Mouse (Mus musculus) liver, adult 2 months (tissue): ENCODE results near the gene Oprm1. TPM values are rescaled to one million over a fixed set of nuclear protein-coding genes. Genes with fewer than 3 reads are reported as not detected.

Source experiments
- DNase-seq: peaks from one replicate; pipeline ENCODE4 v3.0.0-alpha.2; 2011; ENCODE audit warnings: low read depth, low spot score; ENCODE audit errors: extremely low read depth
- H3K27ac ChIP-seq: fragments of 200-500 bp; replicated peaks from 2 replicates; pipeline ENCODE4 v1.5.1; 2012; ENCODE audit warnings: low read depth, mild to moderate bottlenecking, control low read depth, inconsistent platforms, low read length; ENCODE audit not compliant: insufficient read depth
- H3K27me3 ChIP-seq: fragments of 200-500 bp; 2 replicates; pipeline ENCODE4 v1.6.1; 2012; ENCODE audit warnings: mild to moderate bottlenecking, moderate library complexity, low read length, inconsistent platforms; ENCODE audit not compliant: control insufficient read depth, insufficient read depth
- H3K36me3 ChIP-seq: fragments of 200-500 bp; 2 replicates; pipeline ENCODE4 v1.6.1; 2012; ENCODE audit warnings: low read length, inconsistent platforms; ENCODE audit not compliant: control insufficient read depth, insufficient read depth
- H3K4me1 ChIP-seq: fragments of 200-500 bp; 2 replicates; pipeline ENCODE4 v1.6.1; 2011; ENCODE audit warnings: low read length; ENCODE audit not compliant: control insufficient read depth, insufficient read depth
- H3K4me3 ChIP-seq: fragments of 200-500 bp; 2 replicates; pipeline ENCODE4 v1.5.1; 2011; ENCODE audit warnings: low read depth, mild to moderate bottlenecking, control low read depth, low read length, moderate library complexity; ENCODE audit not compliant: insufficient read depth
- H3K79me2 ChIP-seq: fragments of 200-500 bp; 2 replicates; pipeline ENCODE4 v1.6.1; 2012; ENCODE audit warnings: inconsistent platforms, mild to moderate bottlenecking, low read length, moderate library complexity; ENCODE audit not compliant: control insufficient read depth, insufficient read depth
- H3K9ac ChIP-seq: fragments of 200-500 bp; 2 replicates; pipeline ENCODE4 v1.6.1; 2012; ENCODE audit warnings: low read depth, mild to moderate bottlenecking, control low read depth, inconsistent platforms, low read length
- CTCF ChIP-seq: fragments of 200-500 bp; IDR thresholded peaks from 2 replicates; pipeline ENCODE4 v1.5.1; 2011; ENCODE audit warnings: low read depth, low read length, control low read depth
- POLR2A ChIP-seq: fragments of 200-500 bp; IDR thresholded peaks from 2 replicates; pipeline ENCODE4 v1.6.1; 2011; ENCODE audit warnings: low read length, control low read depth; ENCODE audit not compliant: insufficient read depth; ENCODE audit errors: extremely low read depth
- WGBS: fragments of 180-500 bp; shearing (Covaris S2); methylation state at CpG from one replicate; pipeline ENCODE4 v1.1.7; 2018; 5-methylcytosine and 5-hydroxymethylcytosine counted together
- polyA plus RNA-seq: library from polyadenylated mRNA; depleted of rRNA; stranded (reverse); fragments of >200 nt; gene quantifications from 2 replicates; pipeline ENCODE4 v1.2.3, GENCODE M21; 2012
- total RNA-seq: library from RNA; depleted of rRNA; stranded (reverse); fragments of >200 nt; gene quantifications from 2 replicates; pipeline ENCODE4 v1.2.3, GENCODE M21; 2014

The Oprm1 gene
- total and polyA plus RNA-seq, 2 experiments: not detected

- 72% methylated on average over 5 of the region's 5 CpGs for WGBS
- Histone ChIP-seq H3K4me1 (no peaks in the 10 kb centered on the region), H3K9ac (no peak overlapping the region), H3K79me2 (no peaks in the 10 kb centered on the region), H3K4me3 (no peak overlapping the region), H3K27me3 (no peaks in the 10 kb centered on the region), H3K27ac (no peak overlapping the region), H3K36me3 (no peaks in the 10 kb centered on the region)
- TF ChIP-seq CTCF (no peak), POLR2A (no peak)
- no peak for DNase-seq
Measured at GRCm38 (mm10) chr10:7004980-7005538, 246.8 kb downstream of the Oprm1 start.

GRCm38 (mm10) chr10:7010543-7010942 lies 252.2 kb downstream of the Oprm1 start:
- TF ChIP-seq CTCF (no peak), POLR2A (no peak)
- WGBS: 82% methylated on average over 8 of the region's 8 CpGs
- no peak for DNase-seq

GRCm38 (mm10) chr10:7015199-7015598 lies 256.9 kb downstream of the Oprm1 start:
- Histone ChIP-seq H3K4me3 (no peak overlapping the region), H3K79me2 (no peaks in the 10 kb centered on the region), H3K27me3 (no peaks in the 10 kb centered on the region), H3K27ac (no peak overlapping the region), H3K9ac (no peak overlapping the region), H3K4me1 (no peaks in the 10 kb centered on the region), H3K36me3 (no peaks in the 10 kb centered on the region)
- WGBS: 38% methylated on average over 1 of the region's 1 CpGs
- DNase-seq: no peak
- TF ChIP-seq CTCF (no peak), POLR2A (no peak)

More at GRCm38 (mm10) chr10:7010543-7010942, 252.2 kb downstream of the Oprm1 start:
- Histone ChIP-seq H3K27me3 (no peaks in the 10 kb centered on the region), H3K36me3 (no peaks in the 10 kb centered on the region), H3K4me1 (no peaks in the 10 kb centered on the region), H3K9ac (no peak overlapping the region), H3K4me3 (no peak overlapping the region), H3K79me2 (no peaks in the 10 kb centered on the region), H3K27ac (no peak overlapping the region)

GRCm38 (mm10) chr10:7019781-7020386 lies 261.6 kb downstream of the Oprm1 start:
- Histone ChIP-seq H3K27me3 (no peaks in the 10 kb centered on the region), H3K9ac (no peak overlapping the region), H3K79me2 (no peaks in the 10 kb centered on the region), H3K36me3 (no peaks in the 10 kb centered on the region), H3K4me1 (no peaks in the 10 kb centered on the region), H3K27ac (no peak overlapping the region), H3K4me3 (no peak overlapping the region)
- WGBS: 77% methylated on average over 7 of the region's 7 CpGs
- DNase-seq: no peak
- TF ChIP-seq POLR2A: no peak
- TF ChIP-seq CTCF: no peak

- Histone ChIP-seq H3K4me1 (no peaks in the 10 kb centered on the region), H3K36me3 (no peaks in the 10 kb centered on the region), H3K27me3 (no peaks in the 10 kb centered on the region), H3K27ac (no peak overlapping the region), H3K79me2 (no peaks in the 10 kb centered on the region), H3K4me3 (no peak overlapping the region), H3K9ac (no peak overlapping the region)
- DNase-seq: no peak
- TF ChIP-seq CTCF (no peak), POLR2A (no peak)
- WGBS: 97% methylated on average over 9 of the region's 9 CpGs
Measured at GRCm38 (mm10) chr10:7020551-7020950, 262.2 kb downstream of the Oprm1 start.

- 83% methylated on average over 1 of the region's 1 CpGs for WGBS
- Histone ChIP-seq H3K79me2 (no peaks in the 10 kb centered on the region), H3K27me3 (no peaks in the 10 kb centered on the region), H3K4me3 (no peak overlapping the region), H3K36me3 (no peaks in the 10 kb centered on the region), H3K9ac (no peak overlapping the region), H3K4me1 (no peaks in the 10 kb centered on the region), H3K27ac (no peak overlapping the region)
- no peak for DNase-seq
- no peak for TF ChIP-seq CTCF
- no peak for TF ChIP-seq POLR2A
Measured at GRCm38 (mm10) chr10:7025028-7025427, 266.7 kb downstream of the Oprm1 start.
